Mouse (Mus musculus) MEL (cell line): ENCODE results near the gene Wfdc3.
"Not testable (repeated sequence)": the region's sequence is repeated elsewhere in the genome, so short reads cannot be mapped to it uniquely, and the experiment has no call there.

Source experiments
- BHLHE40 ChIP-seq: IDR thresholded peaks from 2 replicates; pipeline ENCODE4 v1.6.1; 2012; ENCODE audit warnings: low read depth, mild to moderate bottlenecking, inconsistent platforms, low read length, improper control_type of control experiment, borderline replicate concordance
- CTCF ChIP-seq, 3 experiments: IDR thresholded peaks in 2 of 3; conservative IDR thresholded peaks in 1 of 3; 2 replicates each; pipeline ENCODE4 v1.5.1; 2011 to 2012; ENCODE audit warnings: low read length in 3 of 3, low read depth in 2 of 3, mild to moderate bottlenecking in 2 of 3, improper control_type of control experiment in 1 of 3, inconsistent platforms in 1 of 3, mixed read lengths in 1 of 3, moderate library complexity in 1 of 3; ENCODE audit not compliant: control insufficient read depth in 1 of 3, insufficient read depth in 1 of 3, poor library complexity in 1 of 3, severe bottlenecking in 1 of 3
- GATA1 ChIP-seq: IDR thresholded peaks from 2 replicates; pipeline ENCODE4 v1.6.1; 2011; ENCODE audit warnings: low read depth, low read length, improper control_type of control experiment
- POLR2A ChIP-seq, 2 experiments: IDR thresholded peaks; 2 replicates each; pipeline ENCODE4 v1.6.1; 2011 to 2012; ENCODE audit warnings: low read length in 2 of 2, mild to moderate bottlenecking in 2 of 2, control low read depth in 1 of 2, improper control_type of control experiment in 1 of 2, low read depth in 1 of 2, moderate library complexity in 1 of 2; ENCODE audit not compliant: control insufficient read depth in 1 of 2, insufficient read depth in 1 of 2, poor library complexity in 1 of 2

- TF ChIP-seq BHLHE40; CTCF (IDR thresholded peaks at IDR 0.05 in 2 of 3, conservative IDR thresholded peaks at IDR 0.05 in 1 of 3; ENCODE audit: control insufficient read depth in 1 of 3, insufficient read depth in 1 of 3, low read depth in 2 of 3, low read length in 3 of 3, poor library complexity in 1 of 3, severe bottlenecking in 1 of 3); GATA1; POLR2A (IDR thresholded peaks at IDR 0.05; ENCODE audit: control insufficient read depth in 1 of 2, insufficient read depth in 1 of 2, low read depth in 1 of 2, low read length in 2 of 2, poor library complexity in 1 of 2): not testable (repeated sequence)
These were observed 29.4 kb downstream of the Wfdc3 start for GRCm38 (mm10) chr2:164716194-164716786.
